Mouse (Mus musculus): ENCODE measurements around the gene Bhlhe40. TPM values are rescaled to one million over a fixed set of nuclear protein-coding genes. Genes with fewer than 3 reads are reported as not detected.

Gene Bhlhe40
- polyA plus RNA-seq, 1 experiment, result 6.2 TPM

- H3K4me3 ChIP-seq (ENCODE audit: control insufficient read depth, insufficient read depth, low read length), result no peak overlapping the region
- WGBS, result 95% methylated on average over 5 of the region's 5 CpGs
Observed at GRCm38 (mm10) chr6:108684430-108684829, 24.0 kb downstream of the Bhlhe40 start.

GRCm38 (mm10) chr6:108685758-108686355 lies 25.4 kb downstream of the Bhlhe40 start:
- Histone ChIP-seq H3K27me3 (ENCODE audit: control insufficient read depth, insufficient read depth, low read length) (no peaks in the 10 kb centered on the region), H3K36me3 (ENCODE audit: control insufficient read depth, insufficient read depth, low read length) (no peaks in the 10 kb centered on the region), H3K4me3 (ENCODE audit: control insufficient read depth, insufficient read depth, low read length) (no peak overlapping the region), H3K27ac (ENCODE audit: control insufficient read depth, insufficient read depth, low read length) (no peak overlapping the region), H3K4me1 (replicated peaks; ENCODE audit: control insufficient read depth, insufficient read depth, low read length) (no peaks in the 10 kb centered on the region)
- DNase-seq, result no peak
- TF ChIP-seq POLR2A (IDR thresholded peaks at IDR 0.05; ENCODE audit: control insufficient read depth, extremely low read depth, insufficient read depth, low read length, poor library complexity), result no peak
- no peak for TF ChIP-seq CTCF (IDR thresholded peaks at IDR 0.05; ENCODE audit: borderline replicate concordance, control insufficient read depth, extremely low read depth, insufficient read depth, low read length, poor library complexity)
- 90% methylated on average over 9 of the region's 9 CpGs for WGBS

More at GRCm38 (mm10) chr6:108684430-108684829, 24.0 kb downstream of the Bhlhe40 start:
- H3K27me3 ChIP-seq (ENCODE audit: control insufficient read depth, insufficient read depth, low read length), result no peaks in the 10 kb centered on the region
- no peaks in the 10 kb centered on the region for H3K4me1 ChIP-seq (replicated peaks; ENCODE audit: control insufficient read depth, insufficient read depth, low read length)
- no peak for DNase-seq
- no peak for TF ChIP-seq CTCF (IDR thresholded peaks at IDR 0.05; ENCODE audit: borderline replicate concordance, control insufficient read depth, extremely low read depth, insufficient read depth, low read length, poor library complexity)
- TF ChIP-seq POLR2A (IDR thresholded peaks at IDR 0.05; ENCODE audit: control insufficient read depth, extremely low read depth, insufficient read depth, low read length, poor library complexity), result no peak
- no peaks in the 10 kb centered on the region for H3K36me3 ChIP-seq (ENCODE audit: control insufficient read depth, insufficient read depth, low read length)
- H3K27ac ChIP-seq (ENCODE audit: control insufficient read depth, insufficient read depth, low read length), result no peak overlapping the region

GRCm38 (mm10) chr6:108686930-108687329 lies 26.5 kb downstream of the Bhlhe40 start:
- WGBS, result 80% methylated on average over 3 of the region's 3 CpGs
- H3K4me1 ChIP-seq (replicated peaks; ENCODE audit: control insufficient read depth, insufficient read depth, low read length), result no peaks in the 10 kb centered on the region
- TF ChIP-seq POLR2A (IDR thresholded peaks at IDR 0.05; ENCODE audit: control insufficient read depth, extremely low read depth, insufficient read depth, low read length, poor library complexity) (no peak), CTCF (IDR thresholded peaks at IDR 0.05; ENCODE audit: borderline replicate concordance, control insufficient read depth, extremely low read depth, insufficient read depth, low read length, poor library complexity) (no peak)

GRCm38 (mm10) chr6:108688344-108688743 lies 27.9 kb downstream of the Bhlhe40 start:
- H3K4me1 ChIP-seq (replicated peaks; ENCODE audit: control insufficient read depth, insufficient read depth, low read length), result no peaks in the 10 kb centered on the region
- H3K4me3 ChIP-seq (ENCODE audit: control insufficient read depth, insufficient read depth, low read length), result no peak overlapping the region

More at GRCm38 (mm10) chr6:108686930-108687329, 26.5 kb downstream of the Bhlhe40 start:
- no peak for DNase-seq
- H3K27me3 ChIP-seq (ENCODE audit: control insufficient read depth, insufficient read depth, low read length), result no peaks in the 10 kb centered on the region
- no peaks in the 10 kb centered on the region for H3K36me3 ChIP-seq (ENCODE audit: control insufficient read depth, insufficient read depth, low read length)
- no peak overlapping the region for H3K27ac ChIP-seq (ENCODE audit: control insufficient read depth, insufficient read depth, low read length)
- H3K4me3 ChIP-seq (ENCODE audit: control insufficient read depth, insufficient read depth, low read length), result no peak overlapping the region

GRCm38 (mm10) chr6:108692986-108693385 lies 32.6 kb downstream of the Bhlhe40 start:
- H3K27me3 ChIP-seq (ENCODE audit: control insufficient read depth, insufficient read depth, low read length), result no peaks in the 10 kb centered on the region
- TF ChIP-seq POLR2A (IDR thresholded peaks at IDR 0.05; ENCODE audit: control insufficient read depth, extremely low read depth, insufficient read depth, low read length, poor library complexity), result no peak
- no peak for TF ChIP-seq CTCF (IDR thresholded peaks at IDR 0.05; ENCODE audit: borderline replicate concordance, control insufficient read depth, extremely low read depth, insufficient read depth, low read length, poor library complexity)
- no peak overlapping the region for H3K27ac ChIP-seq (ENCODE audit: control insufficient read depth, insufficient read depth, low read length)
- no peaks in the 10 kb centered on the region for H3K36me3 ChIP-seq (ENCODE audit: control insufficient read depth, insufficient read depth, low read length)
- H3K4me3 ChIP-seq (ENCODE audit: control insufficient read depth, insufficient read depth, low read length), result no peak overlapping the region
- H3K4me1 ChIP-seq (replicated peaks; ENCODE audit: control insufficient read depth, insufficient read depth, low read length), result no peaks in the 10 kb centered on the region; the same call in 1 of the 2 replicates
- 88% methylated on average over 3 of the region's 3 CpGs for WGBS
- no peak for DNase-seq

More at GRCm38 (mm10) chr6:108688344-108688743, 27.9 kb downstream of the Bhlhe40 start:
- Histone ChIP-seq H3K27me3 (ENCODE audit: control insufficient read depth, insufficient read depth, low read length) (no peaks in the 10 kb centered on the region), H3K36me3 (ENCODE audit: control insufficient read depth, insufficient read depth, low read length) (no peaks in the 10 kb centered on the region), H3K27ac (ENCODE audit: control insufficient read depth, insufficient read depth, low read length) (no peak overlapping the region)
- WGBS, result 50% methylated on average over 5 of the region's 5 CpGs
- TF ChIP-seq CTCF (IDR thresholded peaks at IDR 0.05; ENCODE audit: borderline replicate concordance, control insufficient read depth, extremely low read depth, insufficient read depth, low read length, poor library complexity), result no peak
- DNase-seq, result no peak

- WGBS, result 40% methylated on average over 8 of the region's 8 CpGs
- no peak overlapping the region for H3K4me3 ChIP-seq (ENCODE audit: control insufficient read depth, insufficient read depth, low read length)
- H3K27ac ChIP-seq (ENCODE audit: control insufficient read depth, insufficient read depth, low read length), result no peak overlapping the region
- TF ChIP-seq POLR2A (IDR thresholded peaks at IDR 0.05; ENCODE audit: control insufficient read depth, extremely low read depth, insufficient read depth, low read length, poor library complexity) (no peak), CTCF (IDR thresholded peaks at IDR 0.05; ENCODE audit: borderline replicate concordance, control insufficient read depth, extremely low read depth, insufficient read depth, low read length, poor library complexity) (no peak)
- H3K27me3 ChIP-seq (ENCODE audit: control insufficient read depth, insufficient read depth, low read length), result no peaks in the 10 kb centered on the region
- H3K4me1 ChIP-seq (replicated peaks; ENCODE audit: control insufficient read depth, insufficient read depth, low read length), result no peaks in the 10 kb centered on the region; the same call in 1 of the 2 replicates
- H3K36me3 ChIP-seq (ENCODE audit: control insufficient read depth, insufficient read depth, low read length), result no peaks in the 10 kb centered on the region
- no peak for DNase-seq
Observed at GRCm38 (mm10) chr6:108694965-108695724, 34.7 kb downstream of the Bhlhe40 start.
